Mouse (Mus musculus) midbrain, embryonic 14.5 days (tissue): ENCODE results near the gene Nmnat2. TPM values are rescaled to one million over a fixed set of nuclear protein-coding genes. Genes with fewer than 3 reads are reported as not detected.
A peak's percentile ranks its signal among the peaks of the same experiment; 100 is the strongest.

ENCODE experiments used
- ATAC-seq: fragments of 200-750 bp; cut with Nextera tagmentation; 2 replicates; pipeline ENCODE4 v1.8.0; 2017; ENCODE audit warnings: moderate number of reproducible peaks, moderate library complexity; ENCODE audit not compliant: low FRiP score, low TSS enrichment
- DNase-seq: peaks from one replicate; pipeline ENCODE4 v3.0.0-alpha.2; 2015
- H3K27ac ChIP-seq: fragments of 300-500 bp; sonication (generic); replicated peaks from 2 replicates; pipeline ENCODE4 v1.5.1; 2014; ENCODE audit warnings: mild to moderate bottlenecking, low read depth, low read length, moderate library complexity
- H3K27me3 ChIP-seq: fragments of 300-500 bp; sonication (generic); 2 replicates; pipeline ENCODE4 v1.6.1; 2014; ENCODE audit warnings: low read length, control low read depth, mixed read lengths; ENCODE audit not compliant: control insufficient read depth, insufficient read depth
- H3K36me3 ChIP-seq: fragments of 300-500 bp; sonication (generic); 2 replicates; pipeline ENCODE4 v1.6.1; 2014; ENCODE audit warnings: low read length, control low read depth; ENCODE audit not compliant: control insufficient read depth, insufficient read depth
- H3K4me1 ChIP-seq: fragments of 300-500 bp; sonication (generic); 2 replicates; pipeline ENCODE4 v1.6.1; 2014; ENCODE audit warnings: mild to moderate bottlenecking, antibody characterized with exemption, low read length, control low read depth; ENCODE audit not compliant: control insufficient read depth, insufficient read depth
- H3K4me2 ChIP-seq: fragments of 300-500 bp; sonication (generic); 2 replicates; pipeline ENCODE4 v1.6.1; 2014; ENCODE audit warnings: mild to moderate bottlenecking, low read length, moderate library complexity
- H3K4me3 ChIP-seq: fragments of 300-500 bp; sonication (generic); replicated peaks from 2 replicates; pipeline ENCODE4 v1.5.1; 2014; ENCODE audit warnings: low read depth, low read length
- H3K9ac ChIP-seq: fragments of 300-500 bp; sonication (generic); replicated peaks from 2 replicates; pipeline ENCODE4 v1.6.1; 2014; ENCODE audit warnings: mild to moderate bottlenecking, low read length, moderate library complexity
- H3K9me3 ChIP-seq: fragments of 300-500 bp; sonication (generic); 2 replicates; pipeline ENCODE4 v1.6.1; 2016; ENCODE audit warnings: low read length, control low read depth, mixed read lengths; ENCODE audit not compliant: control insufficient read depth
- WGBS: fragments of 180-500 bp; shearing (Covaris S2); extraction: QIAGEN DNeasy Blood & Tissue Kit; methylation state at CpG from one replicate; pipeline ENCODE4 v1.1.7; 2014; 5-methylcytosine and 5-hydroxymethylcytosine counted together
- polyA plus RNA-seq: library from polyadenylated mRNA; unstranded; fragments of >200 nt; fragmentation: Nextera tagmentation; extraction: Ambion mirVana; gene quantifications from 2 replicates; pipeline ENCODE4 v1.2.1, GENCODE M21; 2014

Gene Nmnat2
- polyA plus RNA-seq, 1 experiment from 2014 or later = 83.2 TPM

DNA sequence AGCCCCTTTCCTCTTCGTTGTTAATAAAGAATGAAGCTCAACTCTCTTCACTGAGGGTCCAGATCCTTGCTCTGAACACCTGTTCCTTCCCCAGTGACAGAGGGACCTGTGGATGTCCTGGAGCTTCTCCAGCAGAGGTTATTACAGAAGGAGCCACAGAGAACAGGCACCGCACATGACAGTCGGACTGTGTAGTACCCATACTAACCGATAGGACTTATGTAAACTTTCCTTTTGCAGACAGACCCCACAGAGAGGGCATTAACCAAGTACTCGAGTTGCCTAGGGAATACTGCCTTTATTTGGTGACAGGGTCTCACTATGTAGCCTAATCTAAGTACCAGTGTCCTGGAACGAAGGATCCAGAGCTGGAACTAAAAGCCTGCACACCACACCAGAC is 39.0 kb downstream of the Nmnat2 start:
- Histone ChIP-seq H3K4me3 (no peak overlapping the region), H3K36me3 (no peaks in the 10 kb centered on the region), H3K4me2 (no peak overlapping the region), H3K9me3 (no peaks in the 10 kb centered on the region), H3K9ac (no peak overlapping the region), H3K27me3 (no peaks in the 10 kb centered on the region), H3K27ac (no peak overlapping the region), H3K4me1 (no peaks in the 10 kb centered on the region)
- ATAC-seq (no peak), DNase-seq (no peak)
- 85% methylated on average over 6 of the region's 6 CpGs for WGBS

DNA sequence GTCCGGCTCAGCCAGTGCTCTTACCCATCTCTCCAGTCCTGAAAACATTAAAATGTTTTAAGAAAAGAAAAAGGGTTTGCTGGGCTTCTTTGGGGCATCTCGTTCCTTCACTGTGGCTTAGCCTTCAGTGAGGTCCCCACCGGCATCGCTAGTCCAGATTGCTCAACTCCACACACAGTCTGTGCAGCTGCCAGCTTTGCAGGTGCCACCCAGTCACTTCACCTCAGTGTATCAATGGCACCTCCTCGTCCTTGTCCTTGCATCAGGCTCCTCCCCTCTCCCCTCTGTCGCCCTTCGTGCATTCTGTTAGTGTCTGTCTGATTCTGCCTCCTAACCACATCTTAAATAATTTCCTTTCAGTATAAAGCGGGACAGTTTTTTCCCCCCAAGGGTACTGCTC is 45.2 kb downstream of the Nmnat2 start:
- Histone ChIP-seq H3K4me3 (no peak overlapping the region), H3K36me3 (no peaks in the 10 kb centered on the region), H3K4me1 (no peaks in the 10 kb centered on the region), H3K9ac (no peak overlapping the region), H3K27ac (no peak overlapping the region), H3K9me3 (no peaks in the 10 kb centered on the region), H3K27me3 (no peaks in the 10 kb centered on the region), H3K4me2 (no peak overlapping the region)
- 80% methylated on average over 8 of the region's 8 CpGs for WGBS
- DNase-seq = no peak
- ATAC-seq = no peak

DNA sequence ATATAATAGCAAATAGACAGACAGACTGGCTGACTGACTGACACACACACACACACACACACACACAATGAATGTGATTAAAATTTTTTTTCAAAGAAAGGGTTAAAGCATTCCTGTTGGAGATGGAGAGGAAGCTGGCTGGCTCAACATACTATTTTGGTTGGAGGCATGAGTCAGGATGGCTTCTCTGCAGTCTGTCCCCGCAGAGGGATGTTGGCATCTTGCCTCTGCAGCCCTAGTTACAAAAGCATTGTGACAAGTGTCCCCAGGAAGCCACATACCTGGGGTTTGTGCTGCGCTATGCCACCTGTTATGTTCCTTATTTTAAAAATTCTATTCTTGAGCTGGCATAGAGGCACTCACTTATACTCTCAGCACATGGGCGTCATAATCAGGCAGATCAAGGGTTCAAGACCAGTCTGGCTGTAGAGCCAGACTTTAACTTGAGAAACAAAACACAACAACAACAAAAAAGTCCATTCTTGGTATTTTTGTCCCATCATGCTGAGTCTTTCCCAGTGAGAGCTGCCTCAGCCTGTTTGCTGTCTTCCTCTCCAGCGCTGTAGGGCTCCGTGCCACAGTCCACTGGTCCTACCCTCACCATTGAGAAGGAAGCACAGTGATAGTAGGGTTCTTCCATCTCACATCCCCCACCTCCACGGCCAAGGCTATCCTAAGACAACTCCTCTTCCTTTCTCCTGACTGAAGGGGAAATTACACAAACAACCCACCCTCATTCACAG is 45.9 kb downstream of the Nmnat2 start:
- no peaks in the 10 kb centered on the region for H3K27me3 ChIP-seq
- H3K4me3 ChIP-seq = no peak overlapping the region
- H3K4me1 ChIP-seq = no peaks in the 10 kb centered on the region
- ATAC-seq = no peak
- H3K9me3 ChIP-seq = no peaks in the 10 kb centered on the region
- WGBS = 90% methylated on average over 6 of the region's 6 CpGs
- DNase-seq = no peak
- no peak overlapping the region for H3K4me2 ChIP-seq
- no peak overlapping the region for H3K27ac ChIP-seq
- H3K36me3 ChIP-seq = no peaks in the 10 kb centered on the region
- no peak overlapping the region for H3K9ac ChIP-seq

DNA sequence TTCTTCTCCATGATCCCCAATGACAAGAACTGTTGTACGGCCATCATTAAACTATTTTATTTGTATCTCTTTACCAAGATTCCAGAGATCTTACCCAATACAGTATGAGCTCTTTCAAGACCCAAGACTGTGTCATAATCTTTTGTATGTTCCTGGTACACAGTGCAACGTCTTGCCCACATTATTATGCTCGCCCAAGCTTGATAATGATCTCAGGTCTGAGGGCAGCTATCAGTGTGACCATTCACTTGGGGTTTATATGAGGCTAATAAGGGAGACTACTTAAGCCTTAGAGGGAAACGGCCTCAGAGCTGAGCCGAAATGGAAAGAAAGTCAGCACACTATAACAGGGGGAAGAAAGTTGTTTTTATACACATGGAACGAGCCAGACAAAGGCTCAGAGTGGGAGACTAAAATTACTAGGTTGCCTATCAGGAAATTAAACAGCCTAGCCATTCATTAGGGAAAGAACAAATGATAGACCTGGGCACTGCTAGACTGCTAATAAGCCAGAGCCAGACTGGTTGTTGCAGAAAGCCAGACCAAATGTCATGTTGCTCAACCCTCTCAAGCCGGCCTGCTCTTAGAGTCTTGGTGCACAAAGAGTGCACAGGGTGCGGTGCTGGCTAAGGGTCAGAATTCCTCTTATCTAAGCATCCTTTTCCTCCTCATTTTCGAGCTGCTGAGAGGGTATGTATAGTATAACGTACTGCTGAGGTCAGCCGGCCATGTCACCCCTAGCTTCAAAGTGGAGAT is 47.7 kb downstream of the Nmnat2 start:
- ATAC-seq = no peak
- no peaks in the 10 kb centered on the region for H3K4me1 ChIP-seq
- no peak overlapping the region for H3K4me3 ChIP-seq
- DNase-seq = no peak
- no peaks in the 10 kb centered on the region for H3K9me3 ChIP-seq
- H3K27me3 ChIP-seq = no peaks in the 10 kb centered on the region
- H3K36me3 ChIP-seq = no peaks in the 10 kb centered on the region
- 82% methylated on average over 11 of the region's 11 CpGs for WGBS
- H3K9ac ChIP-seq = no peak overlapping the region
- no peak overlapping the region for H3K4me2 ChIP-seq
- no peak overlapping the region for H3K27ac ChIP-seq

DNA sequence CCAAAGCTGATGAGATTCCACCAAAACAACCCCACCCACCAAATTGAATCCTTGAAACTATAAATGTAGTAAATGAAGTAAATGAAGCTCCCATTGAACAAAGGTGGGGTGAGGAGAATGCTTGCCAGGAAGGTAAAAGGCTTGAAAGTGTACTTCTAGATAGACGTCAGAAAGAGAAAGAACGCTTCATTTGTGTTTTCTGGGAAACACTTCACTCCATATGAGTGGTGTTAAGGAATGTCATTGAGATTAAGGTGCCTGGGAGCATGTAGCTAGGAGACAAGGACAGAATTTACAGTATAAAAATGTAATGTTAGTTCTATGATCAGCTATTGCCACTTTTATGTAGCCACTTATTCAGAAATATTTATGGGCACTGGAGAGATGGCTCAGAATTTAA is 49.7 kb downstream of the Nmnat2 start:
- no peaks in the 10 kb centered on the region for H3K4me1 ChIP-seq
- no peaks in the 10 kb centered on the region for H3K36me3 ChIP-seq
- ATAC-seq (no peak), DNase-seq (no peak)
- no peak overlapping the region for H3K4me2 ChIP-seq
- H3K9ac ChIP-seq = no peak overlapping the region
- H3K4me3 ChIP-seq = no peak overlapping the region
- no peaks in the 10 kb centered on the region for H3K27me3 ChIP-seq
- 95% methylated on average over 2 of the region's 2 CpGs for WGBS
- H3K9me3 ChIP-seq = no peaks in the 10 kb centered on the region
- H3K27ac ChIP-seq = no peak overlapping the region

DNA sequence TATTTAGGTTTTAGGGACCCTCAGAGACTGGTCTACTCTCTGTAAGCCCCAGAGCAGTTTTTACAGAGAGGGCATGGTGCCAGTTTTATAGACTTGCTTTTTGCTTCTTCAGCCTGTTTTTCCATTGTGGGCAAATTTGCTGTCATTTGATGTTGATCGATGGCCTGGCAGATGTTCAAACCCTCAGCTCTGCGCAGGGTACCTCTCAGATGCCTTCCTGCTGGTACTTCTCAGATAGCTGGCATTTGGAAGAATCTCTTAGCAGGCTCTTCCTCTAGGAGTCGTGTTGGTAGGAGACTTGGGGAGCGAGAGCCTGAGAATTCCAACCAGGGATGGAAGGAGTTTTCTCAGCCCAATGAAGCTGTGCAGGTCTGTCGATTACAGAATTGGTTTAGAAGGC is 51.3 kb downstream of the Nmnat2 start:
- H3K9ac ChIP-seq = no peak overlapping the region
- H3K27me3 ChIP-seq = no peaks in the 10 kb centered on the region
- H3K9me3 ChIP-seq = no peaks in the 10 kb centered on the region
- DNase-seq (peak; percentile 17), ATAC-seq (no peak)
- WGBS = 86% methylated on average over 5 of the region's 5 CpGs
- no peak overlapping the region for H3K4me3 ChIP-seq
- H3K4me1 ChIP-seq = no peaks in the 10 kb centered on the region
- no peaks in the 10 kb centered on the region for H3K36me3 ChIP-seq
- H3K27ac ChIP-seq = no peak overlapping the region
- no peak overlapping the region for H3K4me2 ChIP-seq

DNA sequence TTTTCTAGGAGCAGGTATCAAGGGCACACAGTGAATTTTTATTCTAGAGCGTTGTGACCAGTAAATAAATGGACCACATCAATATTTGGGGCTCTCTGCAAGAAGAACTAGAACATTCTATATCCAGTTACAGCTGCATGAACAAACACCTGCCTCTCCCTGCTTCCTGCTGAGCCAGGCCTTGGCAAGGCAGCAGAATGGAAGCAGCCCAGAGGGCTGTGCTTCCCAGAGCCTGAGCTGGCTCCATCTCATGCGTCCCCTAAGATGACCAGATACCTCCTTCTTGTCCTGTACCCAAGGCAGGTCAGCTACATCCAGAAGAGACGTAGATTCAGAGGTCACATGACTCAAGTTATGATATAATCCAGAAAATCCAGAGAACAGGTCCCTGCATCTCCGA is 52.0 kb downstream of the Nmnat2 start:
- Histone ChIP-seq H3K4me2 (no peak overlapping the region), H3K36me3 (no peaks in the 10 kb centered on the region), H3K27me3 (no peaks in the 10 kb centered on the region), H3K9ac (no peak overlapping the region), H3K4me3 (no peak overlapping the region), H3K27ac (no peak overlapping the region), H3K9me3 (no peaks in the 10 kb centered on the region), H3K4me1 (0 out of 2 replicates have a peak, but pooled peaks cover 4% of the 10 kb centered on the region)
- DNase-seq (no peak), ATAC-seq (no peak)
- 86% methylated on average over 4 of the region's 4 CpGs for WGBS

DNA sequence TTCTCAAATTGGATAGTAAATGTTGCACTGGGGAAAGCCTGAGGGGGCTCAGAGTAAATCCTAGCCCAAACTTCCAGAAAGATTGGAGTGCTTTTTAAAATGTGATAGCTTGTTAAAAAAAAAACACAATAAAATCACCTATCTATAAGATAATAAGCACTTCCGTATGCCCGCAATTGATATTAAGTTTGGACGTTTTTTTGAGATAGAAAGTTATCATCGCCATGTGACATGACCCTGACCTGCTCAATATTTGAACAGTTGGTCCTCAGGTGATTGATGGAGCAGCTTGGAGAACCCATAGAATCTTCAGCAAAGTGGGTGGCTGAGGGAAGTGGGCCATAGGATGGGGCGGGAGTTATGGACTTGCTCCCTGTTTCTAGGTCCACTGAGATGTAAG is 52.5 kb downstream of the Nmnat2 start:
- no peaks in the 10 kb centered on the region for H3K36me3 ChIP-seq
- H3K4me2 ChIP-seq = no peak overlapping the region
- H3K4me1 ChIP-seq = 0 out of 2 replicates have a peak, but pooled peaks cover 4% of the 10 kb centered on the region
- no peak for DNase-seq
- no peak for ATAC-seq
- H3K27ac ChIP-seq = no peak overlapping the region
- H3K9ac ChIP-seq = no peak overlapping the region
- H3K27me3 ChIP-seq = no peaks in the 10 kb centered on the region
- WGBS = 97% methylated on average over 5 of the region's 5 CpGs
- no peaks in the 10 kb centered on the region for H3K9me3 ChIP-seq
- no peak overlapping the region for H3K4me3 ChIP-seq

DNA sequence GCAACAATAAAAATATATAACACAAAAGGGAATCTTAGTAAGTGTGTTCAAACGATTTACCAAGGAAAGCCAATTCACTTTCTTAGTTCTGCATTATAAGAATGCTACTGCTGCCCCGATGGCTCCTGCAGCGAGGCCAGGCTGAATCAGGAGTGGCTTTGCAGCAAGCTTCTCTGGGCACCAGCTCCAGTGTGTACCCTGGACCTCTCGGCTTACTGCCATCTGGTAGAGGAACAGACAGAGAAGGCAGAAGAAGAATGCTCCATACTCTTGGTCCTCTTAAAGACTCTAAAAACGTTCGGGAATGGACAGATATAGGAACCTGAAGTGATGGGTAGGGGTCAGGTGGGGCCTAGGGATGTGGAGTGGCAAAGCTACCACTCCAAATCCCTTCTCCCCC is 53.0 kb downstream of the Nmnat2 start:
- Histone ChIP-seq H3K27ac (no peak overlapping the region), H3K4me1 (0 out of 2 replicates have a peak, but pooled peaks cover 4% of the 10 kb centered on the region), H3K4me3 (no peak overlapping the region), H3K9me3 (no peaks in the 10 kb centered on the region), H3K9ac (no peak overlapping the region), H3K27me3 (no peaks in the 10 kb centered on the region; the same call in 1 of the 2 replicates), H3K4me2 (no peak overlapping the region), H3K36me3 (no peaks in the 10 kb centered on the region)
- WGBS = 93% methylated on average over 6 of the region's 6 CpGs
- no peak for DNase-seq
- ATAC-seq = no peak
